Mouse (Mus musculus): ENCODE results near the gene Tanc1. TPM values are rescaled to one million over a fixed set of nuclear protein-coding genes. Genes with fewer than 3 reads are reported as not detected.
A peak's percentile ranks its signal among the peaks of the same experiment; 100 is the strongest.

Gene Tanc1
- polyA plus RNA-seq, 1 experiment, result 1.00 TPM

DNA sequence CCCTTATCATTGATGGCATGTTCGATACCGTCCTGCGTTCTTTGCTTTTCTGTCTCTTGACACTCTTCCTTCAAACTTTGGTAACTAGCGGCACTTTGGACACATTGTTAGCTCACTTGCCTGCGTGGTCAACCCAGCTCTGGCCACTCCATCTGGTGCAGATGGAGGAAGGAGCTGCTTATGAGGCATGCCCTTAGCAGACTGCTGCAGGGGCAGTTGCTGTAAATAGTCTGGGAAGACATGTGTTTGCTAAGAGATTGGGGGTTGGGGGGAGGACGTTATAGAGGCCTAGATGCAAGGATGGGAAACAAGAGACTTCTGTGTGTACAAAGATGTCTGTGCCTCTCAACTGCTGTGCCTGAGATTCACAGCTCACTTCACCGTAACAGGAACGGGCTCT is 100.2 kb downstream of the Tanc1 start:
- no peak for TF ChIP-seq FLI1 (IDR thresholded peaks at IDR 0.05; ENCODE audit: low read length)
- TF ChIP-seq GATA1 (IDR thresholded peaks at IDR 0.05; ENCODE audit: borderline replicate concordance, low read length), result no peak
- Histone ChIP-seq H3K36me3 (replicated peaks; ENCODE audit: low read length) (peaks cover under 1% of the 10 kb centered on the region), H3K4me3 (replicated peaks) (no peak overlapping the region), H3K9me3 (no peaks in the 10 kb centered on the region), H3K27me3 (replicated peaks) (peaks cover 2% of the 10 kb centered on the region), H3K4me1 (peaks cover 4% of the 10 kb centered on the region; the same call in 1 of the 2 replicates)

GRCm38 (mm10) chr2:59712484-59712883 is 100.6 kb downstream of the Tanc1 start:
- TF ChIP-seq FLI1 (IDR thresholded peaks at IDR 0.05; ENCODE audit: low read length), result no peak
- TF ChIP-seq GATA1 (IDR thresholded peaks at IDR 0.05; ENCODE audit: borderline replicate concordance, low read length), result no peak
- Histone ChIP-seq H3K36me3 (replicated peaks; ENCODE audit: low read length) (no peaks in the 10 kb centered on the region), H3K9me3 (no peaks in the 10 kb centered on the region), H3K4me1 (peaks cover 4% of the 10 kb centered on the region; the same call in 1 of the 2 replicates), H3K27me3 (replicated peaks) (peaks cover 2% of the 10 kb centered on the region), H3K4me3 (replicated peaks) (no peak overlapping the region)

DNA sequence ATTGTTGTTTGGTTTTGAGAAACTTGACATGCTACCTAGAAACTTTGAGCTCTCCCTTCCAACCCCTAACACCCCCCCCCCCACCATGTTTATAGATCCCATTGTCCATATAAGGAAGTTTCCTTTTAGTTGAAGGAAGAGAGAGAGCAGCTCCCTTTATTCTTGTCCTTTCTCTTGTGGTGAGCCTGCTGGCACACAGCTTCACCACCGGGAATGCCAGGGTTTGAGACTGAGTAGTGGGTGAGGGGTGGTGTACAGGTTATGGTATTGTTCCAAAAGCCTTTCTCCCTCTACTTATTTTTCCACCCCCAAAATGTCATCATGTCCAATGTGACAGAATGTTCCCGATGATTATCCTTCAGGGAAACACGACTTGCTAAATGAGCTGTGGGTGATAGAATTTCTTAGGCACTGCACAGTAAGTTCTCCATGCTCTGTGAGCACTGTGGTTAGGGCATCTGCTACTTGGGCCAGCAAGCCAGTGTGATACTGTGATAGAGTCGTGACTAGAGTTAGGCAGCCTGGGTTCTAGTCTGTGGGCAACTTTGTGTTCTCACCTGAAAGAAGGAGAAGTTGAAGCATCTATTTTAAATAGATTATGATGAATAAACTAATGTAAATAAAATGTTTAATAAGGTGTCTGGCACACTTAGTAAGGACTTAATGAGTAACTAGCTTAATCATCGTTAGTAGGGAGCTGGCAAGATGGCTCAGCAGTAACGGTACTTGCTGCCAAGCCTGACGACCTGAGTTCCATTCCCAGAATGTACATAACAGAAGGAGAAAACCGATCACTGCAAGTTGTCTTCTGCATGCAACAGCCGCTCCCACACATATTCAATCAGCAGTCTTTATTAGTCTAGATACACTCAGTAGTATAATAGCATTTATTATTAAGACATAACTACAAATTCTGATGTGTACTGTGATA is 102.0 kb downstream of the Tanc1 start:
- Histone ChIP-seq H3K4me3 (replicated peaks) (no peak overlapping the region), H3K27me3 (replicated peaks) (peaks cover 4% of the 10 kb centered on the region), H3K9me3 (no peaks in the 10 kb centered on the region), H3K36me3 (replicated peaks; ENCODE audit: low read length) (no peaks in the 10 kb centered on the region), H3K4me1 (peaks cover 4% of the 10 kb centered on the region; the same call in 1 of the 2 replicates)
- TF ChIP-seq FLI1 (IDR thresholded peaks at IDR 0.05; ENCODE audit: low read length), result no peak
- TF ChIP-seq GATA1 (IDR thresholded peaks at IDR 0.05; ENCODE audit: borderline replicate concordance, low read length), result no peak

- Histone ChIP-seq H3K9me3 (no peaks in the 10 kb centered on the region), H3K4me3 (replicated peaks) (peak overlapping the region; percentile 50), H3K27me3 (replicated peaks) (peaks cover 4% of the 10 kb centered on the region), H3K4me1 (peaks cover 4% of the 10 kb centered on the region; the same call in 1 of the 2 replicates), H3K36me3 (replicated peaks; ENCODE audit: low read length) (no peaks in the 10 kb centered on the region)
- TF ChIP-seq FLI1 (IDR thresholded peaks at IDR 0.05; ENCODE audit: low read length) (no peak), GATA1 (IDR thresholded peaks at IDR 0.05; ENCODE audit: borderline replicate concordance, low read length) (no peak)
These were observed 103.2 kb downstream of the Tanc1 start for GRCm38 (mm10) chr2:59714992-59715391.

DNA sequence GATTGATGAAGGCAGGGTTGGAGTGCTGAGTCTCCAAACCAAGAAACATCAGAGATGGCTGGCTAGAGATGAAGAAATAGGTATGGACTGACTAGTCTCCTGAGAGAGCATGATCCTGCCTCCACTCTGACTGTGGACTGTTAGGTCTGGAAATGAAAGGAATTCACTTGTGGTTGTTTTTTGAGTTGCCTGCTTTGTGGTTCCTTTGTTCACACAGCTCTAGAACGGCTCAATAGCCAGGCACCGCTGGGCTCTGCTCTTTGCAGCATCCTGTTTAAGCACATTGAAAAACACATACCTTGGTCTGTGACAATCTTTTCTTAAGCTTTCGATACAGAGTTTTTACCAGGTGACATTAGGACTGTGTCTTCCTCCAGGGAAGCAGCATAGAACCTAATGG is 104.6 kb downstream of the Tanc1 start:
- Histone ChIP-seq H3K36me3 (replicated peaks; ENCODE audit: low read length) (no peaks in the 10 kb centered on the region), H3K27me3 (replicated peaks) (peaks cover 4% of the 10 kb centered on the region), H3K4me3 (replicated peaks) (no peak overlapping the region), H3K9me3 (no peaks in the 10 kb centered on the region), H3K4me1 (peaks cover 10% of the 10 kb centered on the region)
- no peak for TF ChIP-seq FLI1 (IDR thresholded peaks at IDR 0.05; ENCODE audit: low read length)
- no peak for TF ChIP-seq GATA1 (IDR thresholded peaks at IDR 0.05; ENCODE audit: borderline replicate concordance, low read length)

DNA sequence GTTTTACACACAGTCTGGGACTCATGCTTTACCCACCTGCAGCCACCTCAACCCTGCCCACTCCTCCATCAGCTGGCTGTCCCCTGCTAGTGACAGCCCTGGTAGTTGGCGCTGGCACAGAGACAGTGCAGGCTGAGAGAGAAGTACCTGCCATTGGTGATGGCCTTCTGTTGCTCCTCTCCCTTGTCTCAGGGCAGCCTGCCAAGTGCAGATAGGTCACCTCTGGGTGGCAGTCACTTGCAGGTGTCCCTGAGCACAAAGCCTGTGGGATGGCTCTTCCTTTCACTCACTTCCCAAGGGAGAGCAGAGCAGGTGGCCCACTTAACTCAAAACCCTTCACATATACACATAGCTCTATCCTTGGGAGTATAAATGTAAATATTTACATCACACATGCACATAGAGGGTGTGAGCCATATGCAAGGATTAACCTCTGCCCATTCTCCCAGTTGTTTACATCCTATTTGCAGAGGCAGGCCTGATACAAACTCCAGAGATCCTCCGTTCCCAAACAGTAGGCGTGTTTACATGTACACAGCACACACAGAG is 106.0 kb downstream of the Tanc1 start:
- TF ChIP-seq FLI1 (IDR thresholded peaks at IDR 0.05; ENCODE audit: low read length), result no peak
- no peak for TF ChIP-seq GATA1 (IDR thresholded peaks at IDR 0.05; ENCODE audit: borderline replicate concordance, low read length)
- no peaks in the 10 kb centered on the region for H3K9me3 ChIP-seq

DNA sequence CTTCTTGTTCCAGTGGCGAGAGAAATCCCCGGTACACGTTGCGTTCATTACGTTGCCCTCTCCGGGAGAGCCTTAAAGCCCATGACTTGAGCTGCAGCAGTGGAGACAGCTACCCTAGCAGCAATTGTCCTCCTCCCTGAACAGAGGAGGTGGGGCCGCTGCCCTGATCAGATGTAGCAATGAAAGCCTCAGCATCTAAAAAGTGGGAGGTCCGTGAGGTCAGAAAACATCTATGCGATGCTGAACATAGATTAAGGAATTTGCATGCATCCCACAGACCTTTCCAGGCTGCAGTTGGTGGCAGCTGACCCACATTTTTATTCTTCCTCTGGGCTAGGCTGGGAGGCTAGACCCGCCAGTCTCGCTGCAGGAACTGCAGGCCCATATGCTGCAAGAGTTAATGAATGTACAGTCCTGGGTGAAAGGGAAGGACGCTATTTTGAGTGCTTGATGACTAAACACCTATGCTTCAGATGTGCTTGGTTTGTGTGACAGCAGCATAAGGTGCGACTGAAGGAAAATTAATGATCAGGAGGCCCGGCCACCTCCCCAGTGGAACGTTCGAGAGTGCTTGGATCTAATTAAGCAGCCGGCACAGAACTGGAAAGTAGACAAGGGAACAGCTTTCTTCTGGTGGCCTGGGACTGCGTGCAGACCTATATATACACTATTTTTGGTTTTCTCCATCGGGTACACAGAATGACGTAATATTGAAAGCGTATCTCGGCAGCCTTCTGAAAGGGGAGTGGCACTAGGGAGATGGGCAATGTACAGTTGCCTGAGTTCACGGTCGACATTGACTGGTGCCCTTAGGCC is 107.0 kb downstream of the Tanc1 start:
- Histone ChIP-seq H3K4me1 (peaks cover 9% of the 10 kb centered on the region), H3K27me3 (replicated peaks) (peaks cover 10% of the 10 kb centered on the region), H3K36me3 (replicated peaks; ENCODE audit: low read length) (no peaks in the 10 kb centered on the region), H3K4me3 (replicated peaks) (no peak overlapping the region), H3K9me3 (no peaks in the 10 kb centered on the region)
- no peak for TF ChIP-seq FLI1 (IDR thresholded peaks at IDR 0.05; ENCODE audit: low read length)
- no peak for TF ChIP-seq GATA1 (IDR thresholded peaks at IDR 0.05; ENCODE audit: borderline replicate concordance, low read length)

More for the DNA sequence above, 106.0 kb downstream of the Tanc1 start:
- H3K4me3 ChIP-seq (replicated peaks), result no peak overlapping the region
- peaks cover 11% of the 10 kb centered on the region for H3K4me1 ChIP-seq
- no peaks in the 10 kb centered on the region for H3K36me3 ChIP-seq (replicated peaks; ENCODE audit: low read length)
- peaks cover 9% of the 10 kb centered on the region for H3K27me3 ChIP-seq (replicated peaks)

DNA sequence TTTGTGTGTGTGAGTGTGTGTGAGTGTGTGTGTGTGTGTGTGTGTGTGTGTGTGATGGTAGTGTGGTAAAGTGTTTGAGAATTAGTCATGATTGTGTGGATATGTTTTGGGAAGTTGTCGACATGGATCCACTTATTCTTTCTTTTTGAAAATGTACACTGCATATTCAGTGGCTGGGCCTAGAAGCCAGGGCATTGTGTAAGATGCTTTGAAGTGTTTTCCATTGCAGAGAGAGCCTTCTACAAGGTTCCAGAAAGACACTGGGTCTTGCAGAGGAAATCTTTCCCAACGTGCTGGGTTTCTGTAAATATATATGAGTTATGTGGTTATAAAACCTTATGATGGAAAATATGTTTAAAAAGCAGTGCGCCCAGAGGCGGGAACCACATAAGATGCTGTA is 108.0 kb downstream of the Tanc1 start:
- Histone ChIP-seq H3K4me3 (replicated peaks) (no peak overlapping the region), H3K27me3 (replicated peaks) (peaks cover 10% of the 10 kb centered on the region), H3K36me3 (replicated peaks; ENCODE audit: low read length) (no peaks in the 10 kb centered on the region), H3K4me1 (peaks cover 7% of the 10 kb centered on the region), H3K9me3 (no peaks in the 10 kb centered on the region)
- TF ChIP-seq FLI1 (IDR thresholded peaks at IDR 0.05; ENCODE audit: low read length) (no peak), GATA1 (IDR thresholded peaks at IDR 0.05; ENCODE audit: borderline replicate concordance, low read length) (no peak)

DNA sequence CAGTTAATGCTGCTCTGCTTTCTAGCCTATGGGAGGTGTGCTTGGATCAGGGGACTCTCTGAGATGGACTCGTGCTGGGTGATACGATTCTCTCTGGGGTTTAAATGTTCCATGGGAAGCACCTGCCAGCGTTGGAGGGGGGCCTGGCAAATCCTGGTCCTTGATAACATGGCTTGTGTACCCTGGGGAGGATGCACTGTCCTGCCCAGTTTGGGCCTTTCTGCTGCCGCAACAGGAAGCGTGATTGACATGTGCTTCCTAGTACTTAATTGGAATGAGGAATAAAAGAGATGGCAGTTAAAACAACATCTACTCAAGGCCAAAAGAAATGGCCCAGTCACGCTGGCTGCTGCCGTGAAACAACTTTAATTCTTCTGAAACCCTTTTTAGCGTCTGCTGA is 109.3 kb downstream of the Tanc1 start:
- no peak for TF ChIP-seq GATA1 (IDR thresholded peaks at IDR 0.05; ENCODE audit: borderline replicate concordance, low read length)
- no peak for TF ChIP-seq FLI1 (IDR thresholded peaks at IDR 0.05; ENCODE audit: low read length)
- no peak overlapping the region for H3K4me3 ChIP-seq (replicated peaks)
- peaks cover 10% of the 10 kb centered on the region for H3K27me3 ChIP-seq (replicated peaks)
- peaks cover 3% of the 10 kb centered on the region for H3K36me3 ChIP-seq (replicated peaks; ENCODE audit: low read length)
- peaks cover 7% of the 10 kb centered on the region for H3K4me1 ChIP-seq
- H3K9me3 ChIP-seq, result no peaks in the 10 kb centered on the region
